Mouse (Mus musculus): ENCODE measurements around the gene Cenpt. TPM values are rescaled to one million over a fixed set of nuclear protein-coding genes. Genes with fewer than 3 reads are reported as not detected.

Cenpt gene
- polyA plus RNA-seq (2016; fragmentation: Nextera tagmentation; extraction: Ambion mirVana): 45.6 and 49.0 TPM in 2 replicates

- DNase-seq (ENCODE audit: low spot score): no peak
- H3K27ac ChIP-seq: no peak within 1 kb of the TSS
- no peak within 1 kb of the TSS; the same call in none of the 2 replicates for H3K4me3 ChIP-seq
- no peaks in the 10 kb centered on the region for H3K27me3 ChIP-seq (ENCODE audit: low read depth, poor library complexity, severe bottlenecking)
- WGBS: 92% methylated on average over 3 of the region's 3 CpGs
- no peaks in the 10 kb centered on the region for H3K9me3 ChIP-seq (replicated peaks)
- peaks cover 35% of the 10 kb centered on the region for H3K4me1 ChIP-seq
- H3K36me3 ChIP-seq: peaks cover 27% of the 10 kb centered on the region
These were observed at the start of gene Cenpt for GRCm38 (mm10) chr8:105853178-105853577. Gene Cenpt, minus strand, starts transcription at chr8:105853278.

GRCm38 (mm10) chr8:105900941-105901616 is 48.0 kb upstream of the Cenpt start:
- Histone ChIP-seq H3K4me1 (peaks cover 9% of the 10 kb centered on the region), H3K27me3 (ENCODE audit: low read depth, poor library complexity, severe bottlenecking) (no peaks in the 10 kb centered on the region), H3K27ac (peak overlapping the region; percentile 94), H3K9me3 (replicated peaks) (no peaks in the 10 kb centered on the region), H3K4me3 (peak overlapping the region; percentile 77), H3K36me3 (no peaks in the 10 kb centered on the region; the same call in 1 of the 2 replicates)
- DNase-seq (ENCODE audit: low spot score): no peak
- WGBS: 42% methylated on average over 16 of the region's 16 CpGs

- WGBS: under 1% methylated on average over 68 of the region's 68 CpGs
- H3K27ac ChIP-seq: peak within 1 kb of the TSS; percentile 94
- peaks cover 9% of the 10 kb centered on the region for H3K4me1 ChIP-seq
These were observed 47.3 kb upstream of the Cenpt start, which contains the start of gene Pskh1 for GRCm38 (mm10) chr8:105900180-105900940. Gene Pskh1, plus strand, starts transcription at chr8:105900441.

GRCm38 (mm10) chr8:105897801-105898480 is 44.9 kb upstream of the Cenpt start:
- H3K27ac ChIP-seq: no peak overlapping the region
- no peak overlapping the region for H3K4me3 ChIP-seq
- WGBS: 83% methylated on average over 9 of the region's 9 CpGs
- no peak for DNase-seq (ENCODE audit: low spot score)
- H3K9me3 ChIP-seq (replicated peaks): no peaks in the 10 kb centered on the region
- H3K36me3 ChIP-seq: peaks cover 20% of the 10 kb centered on the region
- H3K4me1 ChIP-seq: peaks cover 16% of the 10 kb centered on the region
- H3K27me3 ChIP-seq (ENCODE audit: low read depth, poor library complexity, severe bottlenecking): no peaks in the 10 kb centered on the region

More at GRCm38 (mm10) chr8:105900180-105900940, 47.3 kb upstream of the Cenpt start, which contains the start of gene Pskh1:
- peak; percentile 96 for DNase-seq (ENCODE audit: low spot score)
- no peaks in the 10 kb centered on the region for H3K27me3 ChIP-seq (ENCODE audit: low read depth, poor library complexity, severe bottlenecking)
- H3K4me3 ChIP-seq: peak within 1 kb of the TSS; percentile 77
- H3K9me3 ChIP-seq (replicated peaks): no peaks in the 10 kb centered on the region
- H3K36me3 ChIP-seq: no peaks in the 10 kb centered on the region; the same call in 1 of the 2 replicates

GRCm38 (mm10) chr8:105893339-105893738 is 40.3 kb upstream of the Cenpt start, which contains the start of gene Nrn1l:
Gene Nrn1l, plus strand, starts transcription at chr8:105893567.
- Histone ChIP-seq H3K9me3 (replicated peaks) (no peaks in the 10 kb centered on the region), H3K36me3 (peaks cover 66% of the 10 kb centered on the region), H3K27ac (no peak within 1 kb of the TSS; the same call in 1 of the 2 replicates), H3K27me3 (ENCODE audit: low read depth, poor library complexity, severe bottlenecking) (no peaks in the 10 kb centered on the region), H3K4me3 (0 out of 2 replicates have a peak within 1 kb of the TSS, but pooled peaks have one; percentile 28), H3K4me1 (peaks cover 9% of the 10 kb centered on the region)
- peak; percentile 71 for DNase-seq (ENCODE audit: low spot score)
- 6% methylated on average over 11 of the region's 11 CpGs for WGBS

GRCm38 (mm10) chr8:105892432-105892831 is 39.4 kb upstream of the Cenpt start:
- DNase-seq (ENCODE audit: low spot score): no peak
- 83% methylated on average over 6 of the region's 6 CpGs for WGBS
- no peaks in the 10 kb centered on the region for H3K9me3 ChIP-seq (replicated peaks)
- H3K4me1 ChIP-seq: peaks cover 9% of the 10 kb centered on the region
- H3K4me3 ChIP-seq: no peak overlapping the region
- peaks cover 75% of the 10 kb centered on the region for H3K36me3 ChIP-seq
- no peaks in the 10 kb centered on the region for H3K27me3 ChIP-seq (ENCODE audit: low read depth, poor library complexity, severe bottlenecking)
- no peak overlapping the region for H3K27ac ChIP-seq

GRCm38 (mm10) chr8:105890870-105891269 is 37.8 kb upstream of the Cenpt start:
- no peak overlapping the region for H3K27ac ChIP-seq
- no peaks in the 10 kb centered on the region for H3K27me3 ChIP-seq (ENCODE audit: low read depth, poor library complexity, severe bottlenecking)
- WGBS: 90% methylated on average over 6 of the region's 6 CpGs

GRCm38 (mm10) chr8:105889756-105890465 is 36.8 kb upstream of the Cenpt start:
- H3K27ac ChIP-seq: no peak overlapping the region
- H3K36me3 ChIP-seq: peaks cover 96% of the 10 kb centered on the region
- H3K27me3 ChIP-seq (ENCODE audit: low read depth, poor library complexity, severe bottlenecking): no peaks in the 10 kb centered on the region
- DNase-seq (ENCODE audit: low spot score): no peak
- no peaks in the 10 kb centered on the region for H3K9me3 ChIP-seq (replicated peaks)
- peaks cover 9% of the 10 kb centered on the region for H3K4me1 ChIP-seq
- H3K4me3 ChIP-seq: no peak overlapping the region
- 95% methylated on average over 12 of the region's 12 CpGs for WGBS

More at GRCm38 (mm10) chr8:105890870-105891269, 37.8 kb upstream of the Cenpt start:
- DNase-seq (ENCODE audit: low spot score): no peak
- peaks cover 9% of the 10 kb centered on the region for H3K4me1 ChIP-seq
- H3K36me3 ChIP-seq: peaks cover 90% of the 10 kb centered on the region
- no peak overlapping the region for H3K4me3 ChIP-seq
- H3K9me3 ChIP-seq (replicated peaks): no peaks in the 10 kb centered on the region

GRCm38 (mm10) chr8:105880754-105881520 is 27.9 kb upstream of the Cenpt start, which contains the start of gene Edc4:
Gene Edc4, plus strand, starts transcription at chr8:105880881.
- peak; percentile 91 for DNase-seq (ENCODE audit: low spot score)
- H3K4me1 ChIP-seq: peaks cover 18% of the 10 kb centered on the region
- H3K27ac ChIP-seq: peak within 1 kb of the TSS; percentile 86
- peak within 1 kb of the TSS; percentile 69 for H3K4me3 ChIP-seq
- H3K36me3 ChIP-seq: peaks cover 67% of the 10 kb centered on the region
- no peaks in the 10 kb centered on the region for H3K9me3 ChIP-seq (replicated peaks)
- no peaks in the 10 kb centered on the region for H3K27me3 ChIP-seq (ENCODE audit: low read depth, poor library complexity, severe bottlenecking)
- WGBS: 1% methylated on average over 45 of the region's 45 CpGs

GRCm38 (mm10) chr8:105874301-105874700 is 21.2 kb upstream of the Cenpt start:
- Histone ChIP-seq H3K9me3 (replicated peaks) (no peaks in the 10 kb centered on the region), H3K36me3 (peaks cover 96% of the 10 kb centered on the region), H3K27me3 (ENCODE audit: low read depth, poor library complexity, severe bottlenecking) (no peaks in the 10 kb centered on the region), H3K27ac (no peak overlapping the region), H3K4me1 (no peaks in the 10 kb centered on the region), H3K4me3 (no peak overlapping the region)
- WGBS: 92% methylated on average over 6 of the region's 6 CpGs
- DNase-seq (ENCODE audit: low spot score): no peak

GRCm38 (mm10) chr8:105866364-105867029 is 13.4 kb upstream of the Cenpt start:
- WGBS: 91% methylated on average over 6 of the region's 6 CpGs
- H3K9me3 ChIP-seq (replicated peaks): no peaks in the 10 kb centered on the region
- H3K4me3 ChIP-seq: no peak overlapping the region
- peaks cover 91% of the 10 kb centered on the region for H3K36me3 ChIP-seq
- no peak overlapping the region for H3K27ac ChIP-seq
- no peak for DNase-seq (ENCODE audit: low spot score)
- no peaks in the 10 kb centered on the region for H3K27me3 ChIP-seq (ENCODE audit: low read depth, poor library complexity, severe bottlenecking)
- peaks cover 11% of the 10 kb centered on the region for H3K4me1 ChIP-seq
